Mouse (Mus musculus) embryonic facial prominence, embryonic 12.5 days (tissue): ENCODE measurements at regions not wholly inside any gene's neighbourhood (a gene's known extent, or its start where the extent isn't known, plus 50 kb on each side); places are given as distances from the start of the nearest gene placed in this dataset.

Experiments
- ATAC-seq: fragments of 200-750 bp; cut with Nextera tagmentation; 2 replicates; pipeline ENCODE4 v1.8.0; 2017; ENCODE audit not compliant: insufficient number of reproducible peaks, insufficient read depth, low FRiP score, low TSS enrichment
- H3K27ac ChIP-seq: fragments of 300-500 bp; sonication (generic); 2 replicates; pipeline ENCODE4 v1.5.1; 2016; ENCODE audit warnings: mild to moderate bottlenecking
- H3K27me3 ChIP-seq: fragments of 300-500 bp; sonication (generic); 2 replicates; pipeline ENCODE4 v1.6.1; 2016; ENCODE audit warnings: mild to moderate bottlenecking, moderate library complexity
- H3K36me3 ChIP-seq: fragments of 300-500 bp; sonication (generic); 2 replicates; pipeline ENCODE4 v1.6.1; 2016; ENCODE audit warnings: mild to moderate bottlenecking
- H3K4me1 ChIP-seq: fragments of 300-500 bp; sonication (generic); 2 replicates; pipeline ENCODE4 v1.6.1; 2016
- H3K4me2 ChIP-seq: fragments of 300-500 bp; sonication (generic); replicated peaks from 2 replicates; pipeline ENCODE4 v1.6.1; 2016; ENCODE audit warnings: mild to moderate bottlenecking, moderate library complexity
- H3K4me3 ChIP-seq: fragments of 300-500 bp; sonication (generic); 2 replicates; pipeline ENCODE4 v1.5.1; 2016; ENCODE audit warnings: mild to moderate bottlenecking
- H3K9ac ChIP-seq: fragments of 300-500 bp; sonication (generic); 2 replicates; pipeline ENCODE4 v1.6.1; 2016; ENCODE audit warnings: mild to moderate bottlenecking, moderate library complexity
- H3K9me3 ChIP-seq: fragments of 300-500 bp; sonication (generic); 2 replicates; pipeline ENCODE4 v1.6.1; 2016; ENCODE audit warnings: mild to moderate bottlenecking, moderate library complexity
- WGBS: fragments of 180-500 bp; shearing (Covaris S2); methylation state at CpG from one replicate; pipeline ENCODE4 v1.1.7; 2016; 5-methylcytosine and 5-hydroxymethylcytosine counted together

GRCm38 (mm10) chr3:17789454-17790196 is 158.6 kb upstream of the Cypt12 start:
- Histone ChIP-seq H3K4me1 (peaks cover 18% of the 10 kb centered on the region), H3K4me3 (peak overlapping the region; percentile 22), H3K9ac (no peak overlapping the region; the same call in 1 of the 2 replicates), H3K27ac (0 out of 2 replicates have a peak overlapping the region, but pooled peaks have one; percentile 7), H3K36me3 (no peaks in the 10 kb centered on the region), H3K9me3 (no peaks in the 10 kb centered on the region), H3K4me2 (no peak overlapping the region), H3K27me3 (peaks cover 91% of the 10 kb centered on the region)
- WGBS, result 1% methylated on average over 9 of the region's 9 CpGs
- ATAC-seq, result no peak

GRCm38 (mm10) chr3:17790331-17790730 is 157.9 kb upstream of the Cypt12 start:
- Histone ChIP-seq H3K9me3 (no peaks in the 10 kb centered on the region), H3K4me2 (no peak overlapping the region), H3K36me3 (no peaks in the 10 kb centered on the region), H3K27me3 (peaks cover 94% of the 10 kb centered on the region), H3K4me3 (peak overlapping the region; percentile 22), H3K27ac (0 out of 2 replicates have a peak overlapping the region, but pooled peaks have one; percentile 7), H3K4me1 (peaks cover 20% of the 10 kb centered on the region), H3K9ac (no peak overlapping the region; the same call in 1 of the 2 replicates)
- no peak for ATAC-seq
- 1% methylated on average over 14 of the region's 14 CpGs for WGBS

- under 1% methylated on average over 12 of the region's 12 CpGs for WGBS
- H3K27me3 ChIP-seq, result peaks cover 94% of the 10 kb centered on the region
- peaks cover 19% of the 10 kb centered on the region for H3K4me1 ChIP-seq
- peak overlapping the region; percentile 22 for H3K4me3 ChIP-seq
- no peaks in the 10 kb centered on the region for H3K9me3 ChIP-seq
- H3K27ac ChIP-seq, result 0 out of 2 replicates have a peak overlapping the region, but pooled peaks have one; percentile 7
- no peaks in the 10 kb centered on the region for H3K36me3 ChIP-seq
- no peak for ATAC-seq
- no peak overlapping the region for H3K4me2 ChIP-seq
- no peak overlapping the region for H3K9ac ChIP-seq
These were observed 157.4 kb upstream of the Cypt12 start for GRCm38 (mm10) chr3:17790816-17791215.

GRCm38 (mm10) chr3:17791381-17792320 is 156.6 kb upstream of the Cypt12 start:
- ATAC-seq, result no peak
- Histone ChIP-seq H3K9me3 (no peaks in the 10 kb centered on the region), H3K27ac (no peak overlapping the region), H3K4me1 (peaks cover 10% of the 10 kb centered on the region), H3K9ac (no peak overlapping the region), H3K36me3 (no peaks in the 10 kb centered on the region), H3K4me3 (no peak overlapping the region), H3K4me2 (no peak overlapping the region), H3K27me3 (peaks cover 94% of the 10 kb centered on the region)
- 21% methylated on average over 8 of the region's 8 CpGs for WGBS

- Histone ChIP-seq H3K36me3 (no peaks in the 10 kb centered on the region), H3K4me1 (peaks cover 6% of the 10 kb centered on the region; the same call in 1 of the 2 replicates), H3K4me3 (no peak overlapping the region), H3K27me3 (peaks cover 88% of the 10 kb centered on the region), H3K9me3 (no peaks in the 10 kb centered on the region), H3K9ac (no peak overlapping the region), H3K27ac (no peak overlapping the region), H3K4me2 (no peak overlapping the region)
- no peak for ATAC-seq
- WGBS, result 37% methylated on average over 2 of the region's 2 CpGs
These were observed 155.6 kb upstream of the Cypt12 start for GRCm38 (mm10) chr3:17792537-17793039.

- no peak overlapping the region; the same call in 1 of the 2 replicates for H3K9ac ChIP-seq
- no peaks in the 10 kb centered on the region for H3K9me3 ChIP-seq
- peaks cover 6% of the 10 kb centered on the region; the same call in 1 of the 2 replicates for H3K4me1 ChIP-seq
- H3K4me3 ChIP-seq, result peak overlapping the region; percentile 33
- ATAC-seq, result no peak; the same call in 1 of the 2 replicates
- no peaks in the 10 kb centered on the region for H3K36me3 ChIP-seq
- peak overlapping the region; percentile 48 for H3K4me2 ChIP-seq
- WGBS, result 1% methylated on average over 24 of the region's 24 CpGs
- H3K27ac ChIP-seq, result no peak overlapping the region
- H3K27me3 ChIP-seq, result peaks cover 82% of the 10 kb centered on the region
These were observed 154.5 kb upstream of the Cypt12 start for GRCm38 (mm10) chr3:17793646-17794250.

- peak overlapping the region; percentile 33 for H3K4me3 ChIP-seq
- ATAC-seq, result no peak
- H3K4me1 ChIP-seq, result peaks cover 6% of the 10 kb centered on the region; the same call in 1 of the 2 replicates
- peaks cover 76% of the 10 kb centered on the region for H3K27me3 ChIP-seq
- no peaks in the 10 kb centered on the region for H3K36me3 ChIP-seq
- H3K9ac ChIP-seq, result peak overlapping the region; percentile 30; the same call in 1 of the 2 replicates
- H3K9me3 ChIP-seq, result no peaks in the 10 kb centered on the region
- 1% methylated on average over 46 of the region's 46 CpGs for WGBS
- H3K27ac ChIP-seq, result no peak overlapping the region
- peak overlapping the region; percentile 48 for H3K4me2 ChIP-seq
These were observed 153.8 kb upstream of the Cypt12 start for GRCm38 (mm10) chr3:17794251-17795061.

GRCm38 (mm10) chr3:17795271-17796260 is 152.6 kb upstream of the Cypt12 start:
- Histone ChIP-seq H3K27me3 (peaks cover 65% of the 10 kb centered on the region), H3K4me2 (peak overlapping the region; percentile 48), H3K4me3 (peak overlapping the region; percentile 33), H3K36me3 (no peaks in the 10 kb centered on the region), H3K4me1 (peaks cover 6% of the 10 kb centered on the region; the same call in 1 of the 2 replicates), H3K27ac (no peak overlapping the region), H3K9ac (no peak overlapping the region), H3K9me3 (no peaks in the 10 kb centered on the region)
- no peak for ATAC-seq
- 6% methylated on average over 24 of the region's 24 CpGs for WGBS

- no peak for ATAC-seq
- Histone ChIP-seq H3K9me3 (no peaks in the 10 kb centered on the region), H3K27ac (no peak overlapping the region), H3K36me3 (no peaks in the 10 kb centered on the region), H3K9ac (no peak overlapping the region), H3K4me1 (peaks cover 6% of the 10 kb centered on the region; the same call in 1 of the 2 replicates), H3K4me2 (no peak overlapping the region), H3K27me3 (peaks cover 53% of the 10 kb centered on the region), H3K4me3 (no peak overlapping the region)
- 17% methylated on average over 3 of the region's 3 CpGs for WGBS
These were observed 151.4 kb upstream of the Cypt12 start for GRCm38 (mm10) chr3:17796766-17797165.

- Histone ChIP-seq H3K27ac (no peak overlapping the region), H3K36me3 (no peaks in the 10 kb centered on the region), H3K27me3 (peaks cover 42% of the 10 kb centered on the region), H3K4me2 (no peak overlapping the region), H3K9me3 (no peaks in the 10 kb centered on the region), H3K4me1 (peaks cover 6% of the 10 kb centered on the region; the same call in 1 of the 2 replicates), H3K4me3 (no peak overlapping the region), H3K9ac (no peak overlapping the region)
- ATAC-seq, result no peak
- 5% methylated on average over 12 of the region's 12 CpGs for WGBS
These were observed 149.8 kb upstream of the Cypt12 start for GRCm38 (mm10) chr3:17798399-17798798.
